Mouse (Mus musculus) MEL (cell line): ENCODE data around the gene Pdia3. TPM values are rescaled to one million over a fixed set of nuclear protein-coding genes. Genes with fewer than 3 reads are reported as not detected.
A peak's percentile ranks its signal among the peaks of the same experiment; 100 is the strongest.

Source experiments
- DNase-seq: peaks from one replicate; pipeline ENCODE4 v3.0.0; 2011; ENCODE audit warnings: low read depth, low spot score
- H3K27ac ChIP-seq: 2 replicates; pipeline ENCODE4 v1.5.1; 2012; ENCODE audit warnings: low read depth, mild to moderate bottlenecking, control low read depth, low read length, moderate library complexity; ENCODE audit not compliant: control insufficient read depth
- H3K27me3 ChIP-seq, 2 experiments: fragments of 150-350 bp in 1 of 2; sonication (generic) in 1 of 2; 2 replicates each; pipeline ENCODE4 v1.6.1; 2012; ENCODE audit warnings: low read length in 2 of 2, mild to moderate bottlenecking in 2 of 2, improper control_type of control experiment in 1 of 2, moderate library complexity in 1 of 2; ENCODE audit not compliant: insufficient read depth in 2 of 2, control insufficient read depth in 1 of 2
- H3K36me3 ChIP-seq, 2 experiments: 2 replicates each; pipeline ENCODE4 v1.6.1; 2012 to 2014; ENCODE audit warnings: low read length in 2 of 2, improper control_type of control experiment in 1 of 2, inconsistent platforms in 1 of 2, mild to moderate bottlenecking in 1 of 2; ENCODE audit not compliant: insufficient read depth in 2 of 2, control insufficient read depth in 1 of 2
- H3K4me1 ChIP-seq, 2 experiments: fragments of 150-350 bp in 1 of 2; sonication (generic) in 1 of 2; 2 replicates each; pipeline ENCODE4 v1.6.1; 2012; ENCODE audit warnings: low read length in 2 of 2, improper control_type of control experiment in 1 of 2, mild to moderate bottlenecking in 1 of 2; ENCODE audit not compliant: insufficient read depth in 2 of 2, control insufficient read depth in 1 of 2
- H3K4me3 ChIP-seq, 2 experiments: fragments of 150-350 bp in 1 of 2; sonication (generic) in 1 of 2; 2 replicates each; pipeline ENCODE4 v1.5.1; 2012; ENCODE audit warnings: low read depth in 2 of 2, low read length in 2 of 2, mild to moderate bottlenecking in 2 of 2, moderate library complexity in 2 of 2, control low read depth in 1 of 2, improper control_type of control experiment in 1 of 2; ENCODE audit not compliant: control insufficient read depth in 1 of 2, insufficient read depth in 1 of 2
- H3K79me2 ChIP-seq: 2 replicates; pipeline ENCODE4 v1.6.1; 2012; ENCODE audit warnings: mild to moderate bottlenecking, low read length, moderate library complexity; ENCODE audit not compliant: control insufficient read depth, poor library complexity, insufficient read depth
- H3K9ac ChIP-seq: 2 replicates; pipeline ENCODE4 v1.6.1; 2012; ENCODE audit warnings: low read depth, mild to moderate bottlenecking, control low read depth, low read length, moderate library complexity; ENCODE audit not compliant: control insufficient read depth, poor library complexity, severe bottlenecking
- H3K9me3 ChIP-seq: fragments of 150-350 bp; sonication (generic); replicated peaks from 2 replicates; pipeline ENCODE4 v1.6.1; 2012; ENCODE audit warnings: mild to moderate bottlenecking, low read length, improper control_type of control experiment, moderate library complexity; ENCODE audit not compliant: insufficient read depth
- BHLHE40 ChIP-seq: IDR thresholded peaks from 2 replicates; pipeline ENCODE4 v1.6.1; 2012; ENCODE audit warnings: low read depth, mild to moderate bottlenecking, inconsistent platforms, low read length, improper control_type of control experiment, borderline replicate concordance
- CHD1 ChIP-seq: IDR thresholded peaks from 2 replicates; pipeline ENCODE4 v1.6.1; 2012; ENCODE audit warnings: low read depth, mild to moderate bottlenecking, inconsistent platforms, low read length, improper control_type of control experiment
- CHD2 ChIP-seq: IDR thresholded peaks from 2 replicates; pipeline ENCODE4 v1.6.1; 2011; ENCODE audit warnings: low read length, improper control_type of control experiment
- CTCF ChIP-seq, 3 experiments: IDR thresholded peaks in 2 of 3; conservative IDR thresholded peaks in 1 of 3; 2 replicates each; pipeline ENCODE4 v1.5.1; 2011 to 2012; ENCODE audit warnings: low read length in 3 of 3, low read depth in 2 of 3, mild to moderate bottlenecking in 2 of 3, improper control_type of control experiment in 1 of 3, inconsistent platforms in 1 of 3, mixed read lengths in 1 of 3, moderate library complexity in 1 of 3; ENCODE audit not compliant: control insufficient read depth in 1 of 3, insufficient read depth in 1 of 3, poor library complexity in 1 of 3, severe bottlenecking in 1 of 3
- E2F4 ChIP-seq: IDR thresholded peaks from 2 replicates; pipeline ENCODE4 v1.6.1; 2011; ENCODE audit warnings: low read depth, low read length, improper control_type of control experiment, borderline replicate concordance
- ELF1 ChIP-seq: IDR thresholded peaks from 2 replicates; pipeline ENCODE4 v1.6.1; 2014; ENCODE audit warnings: low read depth, mild to moderate bottlenecking, inconsistent platforms, low read length, improper control_type of control experiment, moderate library complexity
- EP300 ChIP-seq, 2 experiments: IDR thresholded peaks; 2 replicates each; pipeline ENCODE4 v1.6.1; 2011; ENCODE audit warnings: improper control_type of control experiment in 2 of 2, low read length in 2 of 2, low read depth in 1 of 2, mild to moderate bottlenecking in 1 of 2
- ETS1 ChIP-seq: IDR thresholded peaks from 2 replicates; pipeline ENCODE4 v1.6.1; 2012; ENCODE audit warnings: low read depth, mild to moderate bottlenecking, inconsistent platforms, low read length, improper control_type of control experiment, moderate library complexity
- GABPA ChIP-seq: IDR thresholded peaks from 2 replicates; pipeline ENCODE4 v1.6.1; 2012; ENCODE audit warnings: low read depth, mild to moderate bottlenecking, inconsistent platforms, low read length, improper control_type of control experiment, moderate library complexity
- GATA1 ChIP-seq: IDR thresholded peaks from 2 replicates; pipeline ENCODE4 v1.6.1; 2011; ENCODE audit warnings: low read depth, low read length, improper control_type of control experiment
- HCFC1 ChIP-seq: IDR thresholded peaks from 2 replicates; pipeline ENCODE4 v1.6.1; 2012; ENCODE audit warnings: low read depth, mild to moderate bottlenecking, inconsistent platforms, low read length, improper control_type of control experiment, moderate library complexity
- JUND ChIP-seq: IDR thresholded peaks from 2 replicates; pipeline ENCODE4 v1.6.1; 2011; ENCODE audit warnings: low read depth, mild to moderate bottlenecking, improper control_type of control experiment, low read length
- KAT2A ChIP-seq: conservative IDR thresholded peaks from 2 replicates; pipeline ENCODE4 v1.6.1; 2012; ENCODE audit warnings: low read depth, low read length, improper control_type of control experiment, inconsistent platforms
- MAFK ChIP-seq: IDR thresholded peaks from 2 replicates; pipeline ENCODE4 v1.6.1; 2011; ENCODE audit warnings: low read depth, mild to moderate bottlenecking, low read length, improper control_type of control experiment, borderline replicate concordance
- MAX ChIP-seq: IDR thresholded peaks from 2 replicates; pipeline ENCODE4 v1.6.1; 2011; ENCODE audit warnings: low read length, improper control_type of control experiment
- MAZ ChIP-seq: IDR thresholded peaks from 2 replicates; pipeline ENCODE4 v1.6.1; 2012; ENCODE audit warnings: low read depth, mild to moderate bottlenecking, inconsistent platforms, low read length, improper control_type of control experiment
- MEF2A ChIP-seq: IDR thresholded peaks from 2 replicates; pipeline ENCODE4 v1.6.1; 2014; ENCODE audit warnings: low read depth, mild to moderate bottlenecking, inconsistent platforms, low read length, improper control_type of control experiment; ENCODE audit not compliant: poor library complexity, insufficient replicate concordance, severe bottlenecking; ENCODE audit errors: extremely low read depth
- MXI1 ChIP-seq: IDR thresholded peaks from 2 replicates; pipeline ENCODE4 v1.6.1; 2011; ENCODE audit warnings: mild to moderate bottlenecking, low read depth, low read length, improper control_type of control experiment
- MYB ChIP-seq: IDR thresholded peaks from 2 replicates; pipeline ENCODE4 v1.6.1; 2011; ENCODE audit warnings: mild to moderate bottlenecking, low read depth, low read length, improper control_type of control experiment
- MYC ChIP-seq: IDR thresholded peaks from 2 replicates; pipeline ENCODE4 v1.6.1; 2011; ENCODE audit warnings: low read depth, mild to moderate bottlenecking, low read length, improper control_type of control experiment, moderate library complexity
- NELFE ChIP-seq: IDR thresholded peaks from 2 replicates; pipeline ENCODE4 v1.6.1; 2011; ENCODE audit warnings: low read depth, low read length, improper control_type of control experiment
- POLR2A ChIP-seq, 2 experiments: IDR thresholded peaks; 2 replicates each; pipeline ENCODE4 v1.6.1; 2011 to 2012; ENCODE audit warnings: low read length in 2 of 2, mild to moderate bottlenecking in 2 of 2, control low read depth in 1 of 2, improper control_type of control experiment in 1 of 2, low read depth in 1 of 2, moderate library complexity in 1 of 2; ENCODE audit not compliant: control insufficient read depth in 1 of 2, insufficient read depth in 1 of 2, poor library complexity in 1 of 2
- POLR2AphosphoS2 ChIP-seq: IDR thresholded peaks from 2 replicates; pipeline ENCODE4 v1.6.1; 2011; ENCODE audit warnings: low read length, improper control_type of control experiment
- POLR2AphosphoS5 ChIP-seq: IDR thresholded peaks from 2 replicates; pipeline ENCODE4 v1.6.1; 2012; ENCODE audit warnings: low read depth, borderline replicate concordance, mild to moderate bottlenecking, inconsistent platforms, low read length, moderate library complexity, mixed read lengths
- RAD21 ChIP-seq: IDR thresholded peaks from 2 replicates; pipeline ENCODE4 v1.6.1; 2011; ENCODE audit warnings: mild to moderate bottlenecking, low read depth, low read length, improper control_type of control experiment
- RCOR1 ChIP-seq: IDR thresholded peaks from 2 replicates; pipeline ENCODE4 v1.6.1; 2012; ENCODE audit warnings: low read depth, mild to moderate bottlenecking, inconsistent platforms, low read length, improper control_type of control experiment
- SIN3A ChIP-seq: IDR thresholded peaks from 2 replicates; pipeline ENCODE4 v1.6.1; 2012; ENCODE audit warnings: low read length, improper control_type of control experiment, inconsistent platforms
- SMC3 ChIP-seq: IDR thresholded peaks from 2 replicates; pipeline ENCODE4 v1.6.1; 2011; ENCODE audit warnings: low read depth, low read length, improper control_type of control experiment
- TAL1 ChIP-seq: IDR thresholded peaks from 2 replicates; pipeline ENCODE4 v1.6.1; 2012; ENCODE audit warnings: mild to moderate bottlenecking, inconsistent platforms, low read length, moderate library complexity, mixed read lengths
- TBP ChIP-seq: IDR thresholded peaks from 2 replicates; pipeline ENCODE4 v1.8.0; 2011; ENCODE audit warnings: low read depth, low read length, improper control_type of control experiment
- TCF12 ChIP-seq: IDR thresholded peaks from 2 replicates; pipeline ENCODE4 v1.6.1; 2014; ENCODE audit warnings: low read depth, mild to moderate bottlenecking, inconsistent platforms, low read length, improper control_type of control experiment, moderate library complexity
- UBTF ChIP-seq: IDR thresholded peaks from 2 replicates; pipeline ENCODE4 v1.6.1; 2012; ENCODE audit warnings: low read depth, mild to moderate bottlenecking, inconsistent platforms, low read length, improper control_type of control experiment, moderate library complexity, borderline replicate concordance; ENCODE audit not compliant: insufficient read depth
- USF1 ChIP-seq: IDR thresholded peaks from 2 replicates; pipeline ENCODE4 v1.6.1; 2014; ENCODE audit warnings: low read depth, mild to moderate bottlenecking, inconsistent platforms, low read length, improper control_type of control experiment, moderate library complexity
- USF2 ChIP-seq, 2 experiments: IDR thresholded peaks; 2 replicates each; pipeline ENCODE4 v1.6.1; 2011 to 2012; ENCODE audit warnings: improper control_type of control experiment in 2 of 2, low read length in 2 of 2, borderline replicate concordance in 1 of 2, inconsistent platforms in 1 of 2, low read depth in 1 of 2, mild to moderate bottlenecking in 1 of 2; ENCODE audit not compliant: insufficient read depth in 1 of 2
- ZC3H11A ChIP-seq: IDR thresholded peaks from 2 replicates; pipeline ENCODE4 v1.6.1; 2012; ENCODE audit warnings: low read depth, mild to moderate bottlenecking, inconsistent platforms, low read length, improper control_type of control experiment
- ZKSCAN1 ChIP-seq: IDR thresholded peaks from 2 replicates; pipeline ENCODE4 v1.6.1; 2012; ENCODE audit warnings: low read depth, mild to moderate bottlenecking, inconsistent platforms, low read length, improper control_type of control experiment, moderate library complexity
- ZMIZ1 ChIP-seq: IDR thresholded peaks from 2 replicates; pipeline ENCODE4 v1.6.1; 2012; ENCODE audit warnings: low read depth, mild to moderate bottlenecking, inconsistent platforms, low read length, improper control_type of control experiment, moderate library complexity
- ZNF384 ChIP-seq: IDR thresholded peaks from 2 replicates; pipeline ENCODE4 v1.6.1; 2012; ENCODE audit warnings: low read depth, mild to moderate bottlenecking, inconsistent platforms, low read length, improper control_type of control experiment
- polyA plus RNA-seq, 2 experiments: library from polyadenylated mRNA; stranded (reverse) in 1 of 2; unstranded in 1 of 2; fragments of >175 nt in 1 of 2; fragments of >200 nt in 1 of 2; gene quantifications; 2 replicates each; pipeline versions ENCODE4 v1.2.1 to v1.2.4; 2012; ENCODE audit warnings: low replicate concordance in 2 of 2, low read depth in 1 of 2; ENCODE audit not compliant: insufficient read length in 2 of 2, insufficient read depth in 1 of 2, missing spikeins in 1 of 2
- total RNA-seq: library from RNA; depleted of rRNA; stranded (reverse); fragments of 300-350 nt; gene quantifications from 2 replicates; pipeline ENCODE4 v1.2.3, GENCODE M21; 2012

Gene Pdia3
- total and polyA plus RNA-seq, 3 experiments: 70.7 to 473 (median 471) TPM

GRCm38 (mm10) chr2:121480498-121480897 is 66.9 kb downstream of the Pdia3 start:
- no peak overlapping the region for H3K4me3 ChIP-seq
- no peak overlapping the region for H3K27ac ChIP-seq
- no peaks in the 10 kb centered on the region for H3K9me3 ChIP-seq
- no peak overlapping the region for H3K9ac ChIP-seq
- no peaks in the 10 kb centered on the region for H3K4me1 ChIP-seq
- no peaks in the 10 kb centered on the region for H3K36me3 ChIP-seq
- peak; percentile 77 for DNase-seq
- H3K79me2 ChIP-seq: no peaks in the 10 kb centered on the region
- H3K27me3 ChIP-seq: no peaks in the 10 kb centered on the region
- no peak for TF ChIP-seq CHD2
- TF ChIP-seq POLR2A (IDR thresholded peaks at IDR 0.05; ENCODE audit: control insufficient read depth in 1 of 2, insufficient read depth in 1 of 2, low read depth in 1 of 2, low read length in 2 of 2, poor library complexity in 1 of 2): no peak
- no peak for TF ChIP-seq BHLHE40
- TF ChIP-seq USF1: 0 out of 2 replicates have a peak, but pooled peaks have one; percentile 47
- 0 out of 2 replicates have a peak, but pooled peaks have one; percentile 26 for TF ChIP-seq ZKSCAN1
- peak; percentile 87 for TF ChIP-seq TBP
- TF ChIP-seq UBTF: no peak
- no peak for TF ChIP-seq POLR2AphosphoS2
- TF ChIP-seq MAFK: no peak
- no peak for TF ChIP-seq ETS1
- TF ChIP-seq MXI1: no peak
- peak; percentile 68 for TF ChIP-seq ZNF384
- peak; percentile 28; the same call in 1 of the 2 replicates for TF ChIP-seq MAX
- no peak for TF ChIP-seq TCF12
- no peak for TF ChIP-seq NELFE
- no peak for TF ChIP-seq E2F4
- 0 out of 2 replicates have a peak, but pooled peaks have one; percentile 39 for TF ChIP-seq ELF1
- TF ChIP-seq SMC3: peak; percentile 78
- no peak for TF ChIP-seq JUND
- peak; percentile 78 for TF ChIP-seq RAD21
- TF ChIP-seq EP300 (IDR thresholded peaks at IDR 0.05; ENCODE audit: low read depth in 1 of 2, low read length in 2 of 2): no peak
- TF ChIP-seq MAZ: no peak
- TF ChIP-seq ZC3H11A: peak; percentile 80
- no peak for TF ChIP-seq USF2 (IDR thresholded peaks at IDR 0.05; ENCODE audit: borderline replicate concordance in 1 of 2, insufficient read depth in 1 of 2, low read depth in 1 of 2, low read length in 2 of 2)
- TF ChIP-seq TAL1: no peak
- no peak for TF ChIP-seq MEF2A
- peak; percentile 80 for TF ChIP-seq RCOR1
- TF ChIP-seq SIN3A: 0 out of 2 replicates have a peak, but pooled peaks have one; percentile 32
- TF ChIP-seq CTCF (IDR thresholded peaks at IDR 0.05 in 2 of 3, conservative IDR thresholded peaks at IDR 0.05 in 1 of 3; ENCODE audit: control insufficient read depth in 1 of 3, insufficient read depth in 1 of 3, low read depth in 2 of 3, low read length in 3 of 3, poor library complexity in 1 of 3, severe bottlenecking in 1 of 3): peak; percentile 78 to 87 (median 82)
- no peak for TF ChIP-seq MYC
- no peak for TF ChIP-seq POLR2AphosphoS5
- TF ChIP-seq HCFC1: 0 out of 2 replicates have a peak, but pooled peaks have one; percentile 43
- no peak for TF ChIP-seq ZMIZ1
- TF ChIP-seq KAT2A: no peak
- TF ChIP-seq CHD1: no peak
- TF ChIP-seq GABPA: no peak
- TF ChIP-seq MYB: 0 out of 2 replicates have a peak, but pooled peaks have one; percentile 14
- no peak for TF ChIP-seq GATA1
